Mouse (Mus musculus): ENCODE data around the gene 9530077C05Rik.
"Not testable (repeated sequence)": the region's sequence is repeated elsewhere in the genome, so short reads cannot be mapped to it uniquely, and the experiment has no call there.

Gene 9530077C05Rik

GRCm38 (mm10) chr9:22419877-22420276 is 8.6 kb downstream of the 9530077C05Rik start:
- no peak for DNase-seq (ENCODE audit: low spot score in 2 of 2)

GRCm38 (mm10) chr9:22420491-22420890 is 9.2 kb downstream of the 9530077C05Rik start:
- no peak for DNase-seq (ENCODE audit: low spot score in 2 of 2)

GRCm38 (mm10) chr9:22422559-22422958 is 11.2 kb downstream of the 9530077C05Rik start:
- DNase-seq (ENCODE audit: low spot score in 2 of 2) = no peak

- no peak for DNase-seq (ENCODE audit: low spot score in 2 of 2)
These were observed 12.2 kb downstream of the 9530077C05Rik start for GRCm38 (mm10) chr9:22423507-22423906.

- no peak for DNase-seq (ENCODE audit: low spot score in 2 of 2)
These were observed 12.9 kb downstream of the 9530077C05Rik start for GRCm38 (mm10) chr9:22424196-22424595.

- no peak for DNase-seq (ENCODE audit: low spot score in 2 of 2)
These were observed 13.4 kb downstream of the 9530077C05Rik start for GRCm38 (mm10) chr9:22424719-22425118.

- no peak for DNase-seq (ENCODE audit: low spot score in 2 of 2)
These were observed 16.8 kb downstream of the 9530077C05Rik start for GRCm38 (mm10) chr9:22428028-22428665.

GRCm38 (mm10) chr9:22428666-22429410 is 17.5 kb downstream of the 9530077C05Rik start:
- no peak for DNase-seq (ENCODE audit: low spot score in 2 of 2)

- DNase-seq (ENCODE audit: low spot score in 2 of 2) = no peak
These were observed 18.4 kb downstream of the 9530077C05Rik start for GRCm38 (mm10) chr9:22429533-22430241.

- DNase-seq (ENCODE audit: low spot score in 2 of 2) = no peak
These were observed 19.1 kb downstream of the 9530077C05Rik start for GRCm38 (mm10) chr9:22430315-22430840.

- no peak for DNase-seq (ENCODE audit: low spot score in 2 of 2)
These were observed 21.9 kb downstream of the 9530077C05Rik start for GRCm38 (mm10) chr9:22433221-22433620.

- no peak for DNase-seq (ENCODE audit: low spot score in 2 of 2)
These were observed 22.8 kb downstream of the 9530077C05Rik start for GRCm38 (mm10) chr9:22434101-22434500.

GRCm38 (mm10) chr9:22438826-22439225 is 27.5 kb downstream of the 9530077C05Rik start:
- no peak for DNase-seq (ENCODE audit: low spot score in 2 of 2)

GRCm38 (mm10) chr9:22443157-22443556 is 31.8 kb downstream of the 9530077C05Rik start:
- DNase-seq (ENCODE audit: low spot score in 2 of 2) = no peak

GRCm38 (mm10) chr9:22445123-22445522 is 33.8 kb downstream of the 9530077C05Rik start:
- DNase-seq (ENCODE audit: low spot score in 2 of 2) = no peak

- no peak for DNase-seq (ENCODE audit: low spot score in 2 of 2)
These were observed 35.9 kb downstream of the 9530077C05Rik start for GRCm38 (mm10) chr9:22447213-22447612.

GRCm38 (mm10) chr9:22448420-22448819 is 37.1 kb downstream of the 9530077C05Rik start:
- no peak for DNase-seq (ENCODE audit: low spot score in 2 of 2)

GRCm38 (mm10) chr9:22449209-22449608 is 37.9 kb downstream of the 9530077C05Rik start:
- no peak for DNase-seq (ENCODE audit: low spot score in 2 of 2)

- DNase-seq (ENCODE audit: low spot score in 2 of 2) = no peak
These were observed 41.4 kb downstream of the 9530077C05Rik start for GRCm38 (mm10) chr9:22452697-22453096.

- DNase-seq (ENCODE audit: low spot score in 2 of 2) = no peak
These were observed 42.2 kb downstream of the 9530077C05Rik start for GRCm38 (mm10) chr9:22453501-22453924.

- DNase-seq (ENCODE audit: low spot score in 2 of 2) = not testable (repeated sequence)
These were observed 42.7 kb downstream of the 9530077C05Rik start, which contains the start of gene Gm17545 for GRCm38 (mm10) chr9:22453990-22454389. TSS of gene Gm17545 (plus strand) at chr9:22454290.

GRCm38 (mm10) chr9:22455041-22455440 is 43.7 kb downstream of the 9530077C05Rik start:
- no peak for DNase-seq (ENCODE audit: low spot score in 2 of 2)

Data from frontal cortex, postnatal 36 days (tissue).